Mouse (Mus musculus): ENCODE measurements around the gene Preb. TPM values are rescaled to one million over a fixed set of nuclear protein-coding genes. Genes with fewer than 3 reads are reported as not detected.

Gene Preb
- polyA plus RNA-seq, 1 experiment = 43.7 TPM

DNA sequence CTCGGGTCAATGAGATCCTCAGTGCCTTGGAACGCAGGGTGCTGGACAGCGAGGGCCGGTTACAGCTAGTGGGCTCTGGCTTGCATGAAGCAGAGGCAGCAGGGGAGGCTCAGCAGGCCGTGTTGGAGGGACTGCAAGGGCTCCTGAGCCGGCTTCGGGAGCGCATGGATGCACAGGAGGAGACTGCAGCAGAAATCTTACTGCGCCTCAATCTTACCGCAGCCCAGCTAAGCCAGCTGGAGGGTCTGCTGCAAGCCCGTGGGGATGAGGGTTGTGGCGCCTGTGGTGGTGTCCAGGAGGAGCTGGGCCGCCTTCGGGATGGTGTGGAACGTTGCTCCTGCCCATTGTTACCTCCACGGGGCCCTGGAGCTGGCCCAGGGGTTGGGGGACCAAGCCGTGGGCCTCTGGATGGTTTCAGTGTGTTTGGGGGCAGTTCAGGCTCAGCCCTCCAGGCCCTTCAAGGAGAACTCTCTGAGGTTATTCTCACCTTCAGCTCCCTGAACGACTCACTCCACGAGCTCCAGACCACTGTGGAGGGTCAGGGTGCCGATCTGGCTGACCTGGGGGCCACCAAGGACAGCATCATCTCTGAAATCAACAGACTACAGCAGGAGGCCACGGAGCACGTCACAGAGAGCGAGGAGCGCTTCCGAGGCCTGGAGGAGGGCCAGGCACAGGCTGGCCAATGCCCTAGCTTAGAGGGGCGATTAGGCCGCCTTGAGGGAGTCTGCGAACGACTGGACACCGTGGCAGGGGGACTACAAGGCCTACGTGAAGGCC, 42.1 kb downstream of the Preb start:
- H3K27me3 ChIP-seq (replicated peaks) = no peaks in the 10 kb centered on the region
- TF ChIP-seq GATA1 (IDR thresholded peaks at IDR 0.05; ENCODE audit: borderline replicate concordance, low read length) (no peak), FLI1 (IDR thresholded peaks at IDR 0.05; ENCODE audit: low read length) (no peak)
- H3K4me3 ChIP-seq (replicated peaks) = peak overlapping the region; percentile 98
- H3K36me3 ChIP-seq (replicated peaks; ENCODE audit: low read length) = peaks cover 65% of the 10 kb centered on the region
- peaks cover 89% of the 10 kb centered on the region for H3K4me1 ChIP-seq
- no peaks in the 10 kb centered on the region for H3K9me3 ChIP-seq

DNA sequence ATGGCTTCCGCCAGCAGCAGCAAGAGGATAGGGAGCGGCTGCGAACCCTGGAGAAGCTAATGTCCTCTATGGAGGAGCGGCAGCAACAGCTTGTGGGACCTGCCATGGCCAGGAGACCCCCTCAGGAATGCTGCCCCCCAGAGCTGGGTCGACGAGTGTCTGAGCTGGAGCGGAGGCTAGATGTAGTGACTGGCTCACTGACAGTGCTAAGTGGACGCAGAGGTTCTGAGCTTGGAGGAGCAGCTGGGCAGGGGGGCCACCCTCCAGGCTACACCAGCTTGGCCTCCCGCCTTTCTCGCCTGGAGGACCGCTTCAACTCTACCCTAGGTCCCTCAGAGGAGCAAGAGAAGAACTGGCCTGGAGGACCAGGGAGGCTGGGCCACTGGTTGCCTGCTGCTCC, 42.8 kb downstream of the Preb start:
- peaks cover 62% of the 10 kb centered on the region for H3K36me3 ChIP-seq (replicated peaks; ENCODE audit: low read length)
- peaks cover 89% of the 10 kb centered on the region for H3K4me1 ChIP-seq
- no peaks in the 10 kb centered on the region for H3K27me3 ChIP-seq (replicated peaks)
- H3K4me3 ChIP-seq (replicated peaks) = peak overlapping the region; percentile 98
- H3K9me3 ChIP-seq = no peaks in the 10 kb centered on the region
- TF ChIP-seq GATA1 (IDR thresholded peaks at IDR 0.05; ENCODE audit: borderline replicate concordance, low read length) = no peak
- TF ChIP-seq FLI1 (IDR thresholded peaks at IDR 0.05; ENCODE audit: low read length) = no peak

DNA sequence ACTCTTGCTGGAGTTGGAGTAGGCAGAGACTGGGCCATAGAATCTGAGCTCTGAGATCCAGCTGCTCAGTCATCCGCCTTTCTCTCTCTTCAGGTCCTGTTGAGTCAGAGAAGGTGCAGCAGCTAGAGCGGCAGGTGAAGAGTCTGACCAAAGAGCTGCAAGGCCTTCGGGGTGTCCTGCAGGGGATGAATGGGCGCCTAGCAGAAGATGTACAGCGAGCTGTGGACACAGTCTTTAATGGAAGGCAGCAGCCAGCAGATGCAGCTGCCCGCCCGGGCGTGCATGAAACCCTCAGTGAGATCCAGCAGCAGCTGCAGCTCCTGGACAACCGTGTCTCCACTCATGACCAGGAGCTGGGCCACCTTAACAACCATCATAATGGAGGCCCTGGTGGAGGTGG, 43.3 kb downstream of the Preb start:
- TF ChIP-seq FLI1 (IDR thresholded peaks at IDR 0.05; ENCODE audit: low read length) = no peak
- no peak for TF ChIP-seq GATA1 (IDR thresholded peaks at IDR 0.05; ENCODE audit: borderline replicate concordance, low read length)
- Histone ChIP-seq H3K27me3 (replicated peaks) (no peaks in the 10 kb centered on the region), H3K9me3 (no peaks in the 10 kb centered on the region), H3K4me1 (peaks cover 89% of the 10 kb centered on the region), H3K36me3 (replicated peaks; ENCODE audit: low read length) (peaks cover 62% of the 10 kb centered on the region), H3K4me3 (replicated peaks) (peak overlapping the region; percentile 98)

DNA sequence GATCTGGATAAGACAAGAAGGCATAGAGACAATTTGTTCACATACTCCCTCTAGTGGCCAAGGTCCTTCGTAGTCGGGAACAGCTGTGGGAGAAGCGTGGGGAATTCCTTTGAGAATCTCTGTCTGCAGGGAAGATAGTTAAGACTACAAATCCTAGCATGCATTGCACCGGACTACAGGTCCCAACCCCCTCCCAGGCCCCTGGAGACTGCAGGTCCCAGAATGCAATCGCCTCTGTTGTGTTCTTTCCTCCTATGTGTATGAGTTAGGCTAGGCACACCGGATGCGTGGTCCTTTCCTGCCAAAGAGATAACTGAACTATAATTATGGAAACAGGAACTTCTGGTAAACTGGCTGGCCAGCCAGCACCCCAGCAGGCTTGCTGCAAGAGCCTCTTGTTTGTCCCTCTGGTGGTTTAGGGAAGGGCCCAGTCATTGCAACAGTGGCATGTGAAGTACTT, 44.2 kb downstream of the Preb start:
- peaks cover 90% of the 10 kb centered on the region for H3K4me1 ChIP-seq
- H3K36me3 ChIP-seq (replicated peaks; ENCODE audit: low read length) = peaks cover 60% of the 10 kb centered on the region
- H3K9me3 ChIP-seq = no peaks in the 10 kb centered on the region
- peak overlapping the region; percentile 98 for H3K4me3 ChIP-seq (replicated peaks)
- no peaks in the 10 kb centered on the region for H3K27me3 ChIP-seq (replicated peaks)
- TF ChIP-seq FLI1 (IDR thresholded peaks at IDR 0.05; ENCODE audit: low read length) = peak; percentile 82; the same call in 1 of the 2 replicates
- peak; percentile 96 for TF ChIP-seq GATA1 (IDR thresholded peaks at IDR 0.05; ENCODE audit: borderline replicate concordance, low read length)

DNA sequence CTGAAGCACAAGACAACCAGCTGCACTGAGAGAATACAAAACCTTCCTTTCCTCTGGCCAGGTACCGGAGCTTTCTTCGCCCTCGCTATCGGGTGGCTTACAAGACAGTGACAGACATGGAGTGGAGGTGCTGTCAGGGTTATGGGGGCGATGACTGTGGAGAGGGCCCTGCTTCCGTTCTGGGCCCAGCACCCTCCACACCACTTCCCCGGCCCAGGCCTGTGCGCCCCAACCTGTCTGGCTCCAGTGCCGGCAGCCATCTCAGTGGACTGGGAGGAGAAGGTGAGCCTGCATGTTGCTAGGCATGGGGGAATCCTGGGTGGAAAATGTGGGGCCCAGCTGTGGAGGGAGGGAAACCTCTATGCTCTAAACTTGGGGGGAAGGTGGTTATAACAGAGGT, 44.7 kb downstream of the Preb start:
- TF ChIP-seq FLI1 (IDR thresholded peaks at IDR 0.05; ENCODE audit: low read length) = no peak
- TF ChIP-seq GATA1 (IDR thresholded peaks at IDR 0.05; ENCODE audit: borderline replicate concordance, low read length) = no peak
- Histone ChIP-seq H3K4me1 (peaks cover 90% of the 10 kb centered on the region), H3K4me3 (replicated peaks) (peak overlapping the region; percentile 98)

DNA sequence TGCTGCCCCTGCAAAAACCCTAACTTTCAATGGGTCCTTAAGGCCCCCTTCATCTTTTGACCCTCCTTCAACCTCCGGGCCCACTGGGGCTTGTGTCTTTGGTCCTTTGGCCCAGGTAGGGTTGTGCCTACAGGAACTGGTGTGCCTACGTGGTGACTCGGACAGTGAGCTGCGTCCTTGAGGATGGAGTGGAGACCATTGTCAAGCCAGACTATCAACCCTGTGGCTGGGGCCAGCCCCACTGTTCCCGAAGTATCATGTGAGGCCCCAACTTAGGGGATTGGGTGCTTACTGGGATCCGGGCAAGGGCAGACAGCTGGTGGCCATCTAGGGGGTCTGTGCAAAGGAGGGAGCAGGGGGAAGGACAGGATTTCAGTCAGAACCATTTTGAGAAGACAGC, 45.3 kb downstream of the Preb start:
- no peaks in the 10 kb centered on the region for H3K27me3 ChIP-seq (replicated peaks)
- H3K36me3 ChIP-seq (replicated peaks; ENCODE audit: low read length) = peaks cover 48% of the 10 kb centered on the region
- TF ChIP-seq FLI1 (IDR thresholded peaks at IDR 0.05; ENCODE audit: low read length) (no peak), GATA1 (IDR thresholded peaks at IDR 0.05; ENCODE audit: borderline replicate concordance, low read length) (no peak)
- peak overlapping the region; percentile 98 for H3K4me3 ChIP-seq (replicated peaks)
- peaks cover 90% of the 10 kb centered on the region for H3K4me1 ChIP-seq
- no peaks in the 10 kb centered on the region for H3K9me3 ChIP-seq

More for the DNA sequence above, 44.7 kb downstream of the Preb start:
- no peaks in the 10 kb centered on the region for H3K27me3 ChIP-seq (replicated peaks)
- H3K9me3 ChIP-seq = no peaks in the 10 kb centered on the region
- peaks cover 54% of the 10 kb centered on the region for H3K36me3 ChIP-seq (replicated peaks; ENCODE audit: low read length)

DNA sequence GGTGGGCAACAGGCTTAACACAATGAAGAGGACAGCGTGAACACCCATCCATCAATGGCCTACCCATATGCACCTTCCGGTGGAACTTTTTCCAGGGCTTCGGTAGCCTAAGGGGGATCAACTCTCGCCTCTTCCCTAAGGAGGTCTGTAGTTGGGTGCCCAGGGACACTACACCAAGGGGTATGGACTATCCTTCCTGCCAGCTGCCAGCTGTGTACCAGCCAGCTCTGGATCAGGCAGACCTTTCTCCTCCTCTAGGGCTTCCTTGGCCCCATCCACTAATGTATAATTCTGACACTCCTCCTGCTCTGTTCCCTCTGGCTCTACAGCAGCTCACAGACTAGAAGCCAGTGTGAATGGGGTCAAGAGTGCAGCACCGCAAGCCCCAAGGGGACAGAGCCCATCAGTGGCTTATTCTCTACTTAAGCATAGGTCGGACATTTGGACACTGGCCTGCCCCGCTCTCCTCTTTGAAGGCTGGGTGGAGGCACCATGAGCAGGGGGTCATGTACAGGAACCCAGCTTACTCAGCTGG, 46.0 kb downstream of the Preb start:
- H3K9me3 ChIP-seq = no peaks in the 10 kb centered on the region
- H3K36me3 ChIP-seq (replicated peaks; ENCODE audit: low read length) = peaks cover 41% of the 10 kb centered on the region
- TF ChIP-seq GATA1 (IDR thresholded peaks at IDR 0.05; ENCODE audit: borderline replicate concordance, low read length) (no peak), FLI1 (IDR thresholded peaks at IDR 0.05; ENCODE audit: low read length) (no peak)
- H3K27me3 ChIP-seq (replicated peaks) = no peaks in the 10 kb centered on the region
- peak overlapping the region; percentile 98 for H3K4me3 ChIP-seq (replicated peaks)
- H3K4me1 ChIP-seq = peaks cover 90% of the 10 kb centered on the region

DNA sequence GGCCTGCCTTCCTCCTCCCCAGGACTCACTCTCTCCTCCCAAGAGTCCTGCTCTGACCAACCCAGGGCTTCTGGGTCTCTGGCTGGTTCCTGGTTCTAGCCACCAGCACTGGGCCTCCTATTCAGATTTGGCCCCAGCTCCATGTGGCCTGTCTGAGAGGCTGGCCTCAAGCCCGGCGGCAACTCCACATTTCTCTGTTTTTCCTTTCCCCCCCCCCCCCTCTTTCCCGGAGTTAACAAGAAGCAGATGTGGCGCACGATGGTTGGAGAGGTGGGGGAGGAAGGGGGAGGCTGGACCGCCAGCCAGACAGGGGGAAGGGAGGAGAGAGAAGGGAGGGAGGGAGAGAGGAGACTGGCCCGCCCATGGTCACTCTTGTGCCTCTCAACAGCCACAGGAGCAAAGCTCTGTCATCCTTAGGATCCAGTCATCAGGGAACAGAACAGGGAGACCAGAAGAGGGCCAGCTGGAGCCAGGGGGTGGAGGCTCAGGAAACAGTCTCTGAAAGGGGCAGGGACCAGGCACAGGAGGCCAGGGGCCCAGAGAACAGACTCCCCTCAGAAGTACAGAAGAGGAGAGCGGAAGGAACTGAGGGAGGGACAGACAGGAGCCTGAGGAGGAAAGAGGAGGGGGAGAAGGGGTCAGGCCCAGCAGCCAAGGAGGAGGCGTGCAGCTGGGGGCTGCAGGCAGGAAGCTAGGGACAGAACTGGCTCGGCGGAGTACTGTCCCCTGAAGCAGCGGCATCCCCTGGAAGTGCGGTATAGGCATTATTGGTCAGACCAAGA, 46.9 kb downstream of the Preb start, which contains the start of gene Emilin1:
TSS of gene Emilin1 (plus strand) at position 343 of the 782 bp plus-strand sequence.
- H3K27me3 ChIP-seq (replicated peaks) = no peaks in the 10 kb centered on the region
- H3K4me3 ChIP-seq (replicated peaks) = peak within 1 kb of the TSS; percentile 98
- H3K36me3 ChIP-seq (replicated peaks; ENCODE audit: low read length) = peaks cover 32% of the 10 kb centered on the region
- H3K9me3 ChIP-seq = no peaks in the 10 kb centered on the region
- peaks cover 90% of the 10 kb centered on the region for H3K4me1 ChIP-seq
- no peak for TF ChIP-seq GATA1 (IDR thresholded peaks at IDR 0.05; ENCODE audit: borderline replicate concordance, low read length)
- no peak for TF ChIP-seq FLI1 (IDR thresholded peaks at IDR 0.05; ENCODE audit: low read length)

DNA sequence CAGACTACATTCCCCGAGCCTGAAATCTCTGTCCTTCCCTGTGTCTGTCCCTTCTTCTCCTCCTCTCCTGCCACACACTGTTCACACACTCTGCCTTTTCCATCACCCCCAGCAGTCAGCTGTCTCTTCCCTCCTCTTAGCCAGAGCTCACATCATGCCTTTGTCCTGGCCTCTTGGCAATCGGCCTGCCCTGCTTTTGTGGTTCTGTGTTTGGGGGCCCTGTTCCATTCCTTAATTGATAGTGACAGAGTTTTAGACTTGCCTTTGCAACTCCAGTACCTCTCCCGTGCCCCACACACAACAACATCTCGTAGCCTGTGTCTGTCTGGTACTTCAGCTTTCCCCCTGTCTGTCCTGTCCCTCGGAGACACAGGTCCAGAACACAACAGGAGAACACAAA, 48.0 kb downstream of the Preb start:
- H3K4me1 ChIP-seq = peaks cover 85% of the 10 kb centered on the region
- H3K27me3 ChIP-seq (replicated peaks) = no peaks in the 10 kb centered on the region
- TF ChIP-seq FLI1 (IDR thresholded peaks at IDR 0.05; ENCODE audit: low read length) (no peak), GATA1 (IDR thresholded peaks at IDR 0.05; ENCODE audit: borderline replicate concordance, low read length) (no peak)
- no peaks in the 10 kb centered on the region for H3K9me3 ChIP-seq
- H3K36me3 ChIP-seq (replicated peaks; ENCODE audit: low read length) = peaks cover 21% of the 10 kb centered on the region
- H3K4me3 ChIP-seq (replicated peaks) = peak overlapping the region; percentile 98
